Mouse (Mus musculus) brown adipose tissue, adult 24 weeks (tissue): Measurements from ENCODE around the gene Rnase4. TPM values are rescaled to one million over a fixed set of nuclear protein-coding genes. Genes with fewer than 3 reads are reported as not detected.

Experiments
- H3K27ac ChIP-seq: fragments of 200-500 bp; replicated peaks from 2 replicates; pipeline ENCODE4 v1.5.1; 2012; ENCODE audit warnings: low read depth, mild to moderate bottlenecking, low read length
- H3K4me1 ChIP-seq: fragments of 200-500 bp; 2 replicates; pipeline ENCODE4 v1.6.1; 2012; ENCODE audit warnings: low read length, mixed read lengths; ENCODE audit not compliant: control insufficient read depth, insufficient read depth, insufficient read length
- H3K4me3 ChIP-seq: fragments of 200-500 bp; 2 replicates; pipeline ENCODE4 v1.5.1; 2012; ENCODE audit warnings: low read depth, mild to moderate bottlenecking, low read length, moderate library complexity; ENCODE audit not compliant: insufficient read depth
- polyA plus RNA-seq: library from polyadenylated mRNA; stranded (reverse); fragments of >200 nt; gene quantifications from 2 replicates; pipeline ENCODE4 v1.2.4, GENCODE M21; 2012; ENCODE audit not compliant: missing spikeins, insufficient read depth, insufficient read length

Rnase4 gene
- polyA plus RNA-seq, 1 experiment = 78.8 TPM

DNA sequence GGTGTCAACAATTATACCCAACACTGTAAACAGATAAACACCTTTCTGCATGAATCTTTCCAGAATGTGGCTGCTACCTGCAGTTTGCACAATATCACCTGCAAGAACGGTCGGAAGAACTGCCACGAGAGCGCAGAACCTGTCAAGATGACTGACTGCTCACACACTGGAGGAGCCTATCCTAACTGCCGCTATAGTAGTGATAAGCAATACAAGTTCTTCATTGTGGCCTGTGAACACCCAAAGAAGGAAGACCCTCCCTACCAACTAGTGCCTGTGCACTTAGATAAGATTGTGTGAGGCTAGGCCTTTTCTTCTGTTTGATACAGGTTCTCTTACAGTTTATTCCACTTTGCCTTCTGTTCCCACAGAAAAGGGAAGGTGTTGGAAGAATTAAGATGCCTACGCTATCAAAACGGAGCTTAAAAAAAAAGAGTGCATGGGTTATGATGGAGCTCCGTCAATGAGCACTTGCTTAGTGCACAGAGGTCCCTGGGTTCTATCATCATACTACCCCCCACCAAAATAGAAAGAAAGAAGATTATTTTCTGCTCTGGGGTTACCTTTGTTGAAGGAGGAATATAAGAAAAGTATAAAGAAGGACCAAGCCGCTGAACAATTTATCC, 39.6 kb downstream of the Rnase4 start:
- Histone ChIP-seq H3K27ac (no peak overlapping the region), H3K4me3 (no peak overlapping the region)

DNA sequence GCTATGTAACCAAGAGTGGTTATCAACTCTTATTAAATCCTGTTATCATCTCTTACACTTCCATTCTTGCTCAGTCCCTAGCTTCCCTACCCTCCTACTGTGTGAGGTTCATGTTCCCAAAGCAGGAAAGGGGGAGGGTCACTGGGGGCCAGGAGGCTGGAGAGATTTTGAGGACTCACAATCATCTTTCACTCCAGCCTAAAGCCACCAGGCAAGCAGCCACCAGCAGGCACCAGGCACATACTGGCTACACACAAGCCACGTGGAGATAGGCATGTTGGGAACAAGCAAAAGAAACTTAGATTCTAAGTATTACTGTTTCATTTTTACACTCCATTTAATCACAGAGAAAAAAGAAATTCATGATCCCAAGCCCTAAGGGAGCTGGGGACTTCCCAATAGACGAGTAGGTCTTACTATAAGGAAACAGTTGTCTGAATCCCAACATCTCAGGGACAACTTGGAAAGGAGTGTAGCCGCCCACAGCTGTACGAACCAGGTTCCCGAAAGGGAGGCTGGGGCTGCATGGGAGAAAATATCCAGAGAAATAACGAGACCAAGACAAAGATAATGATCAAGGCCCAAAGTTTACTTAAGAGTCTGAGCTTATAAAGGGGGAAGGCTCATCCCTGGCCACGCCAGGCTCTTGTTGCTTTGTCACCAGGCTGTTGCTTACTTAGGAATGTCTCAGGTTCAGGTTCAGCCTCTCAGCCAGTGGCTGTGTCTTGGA, 40.4 kb downstream of the Rnase4 start:
- Histone ChIP-seq H3K4me1 (no peaks in the 10 kb centered on the region), H3K27ac (no peak overlapping the region), H3K4me3 (no peak overlapping the region)

More for the DNA sequence above, 39.6 kb downstream of the Rnase4 start:
- no peaks in the 10 kb centered on the region for H3K4me1 ChIP-seq

DNA sequence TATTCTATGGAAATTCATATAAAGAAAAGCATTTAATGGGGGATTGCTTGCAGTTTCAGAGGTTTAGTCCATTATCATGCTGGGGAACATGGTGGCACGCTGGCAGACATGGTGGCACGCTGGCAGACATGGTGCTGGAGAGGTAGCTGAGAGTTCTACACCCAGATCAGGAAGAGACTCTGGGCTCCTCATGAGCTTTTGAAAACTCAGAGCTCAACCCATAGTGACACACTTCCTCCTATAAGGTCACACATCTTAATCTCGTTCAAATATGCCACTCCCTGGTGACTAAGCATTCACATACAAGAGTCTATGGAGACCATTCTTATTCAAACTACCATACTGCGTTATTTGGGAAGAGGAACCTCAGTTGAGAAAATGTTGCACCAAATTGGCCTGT, 41.5 kb downstream of the Rnase4 start:
- Histone ChIP-seq H3K4me1 (no peaks in the 10 kb centered on the region), H3K4me3 (no peak overlapping the region), H3K27ac (no peak overlapping the region)

DNA sequence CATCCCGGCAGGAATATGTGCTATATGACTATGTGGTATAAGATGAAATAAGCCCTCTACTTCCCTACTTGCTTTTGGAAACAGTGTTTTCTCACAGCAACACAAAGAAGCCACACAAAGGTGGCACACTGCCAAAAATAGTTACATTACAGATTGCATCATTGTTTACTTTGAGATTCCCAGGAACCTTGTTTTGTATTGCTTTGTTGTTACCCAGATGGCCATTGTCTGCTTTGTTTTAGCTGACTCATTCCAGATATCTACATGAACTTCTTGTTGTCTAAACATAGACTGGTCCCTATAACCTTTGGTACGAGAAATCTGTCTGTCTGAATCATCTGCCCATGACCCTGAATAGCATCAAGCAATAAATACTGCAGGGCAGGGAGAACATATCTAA, 49.5 kb downstream of the Rnase4 start:
- no peaks in the 10 kb centered on the region for H3K4me1 ChIP-seq
- H3K27ac ChIP-seq = no peak overlapping the region
- H3K4me3 ChIP-seq = no peak overlapping the region

DNA sequence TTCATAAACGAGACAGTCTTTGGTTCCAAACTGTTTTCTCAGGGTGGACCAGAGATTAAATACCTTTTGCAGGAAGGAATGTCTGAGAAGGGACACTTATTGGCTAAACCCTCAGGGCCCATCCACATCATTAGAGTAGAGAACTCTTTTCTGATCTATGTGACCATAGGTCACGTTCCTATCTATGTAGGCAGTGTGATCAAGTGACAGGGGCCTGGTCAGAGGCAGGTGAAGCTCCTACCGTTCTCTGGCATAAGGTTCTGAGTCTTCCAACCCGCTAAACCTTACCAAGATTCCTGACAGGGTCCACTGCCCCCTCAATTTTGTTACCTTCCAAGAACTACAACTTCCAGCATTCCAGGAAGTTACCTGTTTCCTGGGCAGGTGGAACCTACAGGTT, 51.2 kb downstream of the Rnase4 start:
- no peak overlapping the region for H3K4me3 ChIP-seq
- H3K27ac ChIP-seq = no peak overlapping the region
- H3K4me1 ChIP-seq = no peaks in the 10 kb centered on the region

DNA sequence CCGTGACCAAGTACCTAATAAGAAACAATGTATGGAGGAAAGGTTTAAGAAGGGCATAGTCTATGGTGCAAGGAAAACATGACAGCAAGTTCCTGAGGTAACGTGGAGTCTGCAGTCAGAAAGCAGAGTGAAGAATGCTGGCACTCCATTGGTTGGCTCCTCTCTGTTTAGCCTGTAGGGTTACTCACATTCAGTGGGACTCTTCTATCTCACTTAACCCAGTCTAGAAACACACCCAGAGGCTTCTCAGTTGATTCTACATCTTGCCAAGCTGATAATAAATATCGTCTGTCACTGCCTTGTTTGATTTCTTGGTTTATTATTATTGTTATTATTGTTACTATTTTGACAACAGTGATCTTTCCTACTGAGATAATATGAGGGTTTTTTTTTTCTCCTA, 51.7 kb downstream of the Rnase4 start:
- Histone ChIP-seq H3K27ac (no peak overlapping the region), H3K4me3 (no peak overlapping the region), H3K4me1 (no peaks in the 10 kb centered on the region)

DNA sequence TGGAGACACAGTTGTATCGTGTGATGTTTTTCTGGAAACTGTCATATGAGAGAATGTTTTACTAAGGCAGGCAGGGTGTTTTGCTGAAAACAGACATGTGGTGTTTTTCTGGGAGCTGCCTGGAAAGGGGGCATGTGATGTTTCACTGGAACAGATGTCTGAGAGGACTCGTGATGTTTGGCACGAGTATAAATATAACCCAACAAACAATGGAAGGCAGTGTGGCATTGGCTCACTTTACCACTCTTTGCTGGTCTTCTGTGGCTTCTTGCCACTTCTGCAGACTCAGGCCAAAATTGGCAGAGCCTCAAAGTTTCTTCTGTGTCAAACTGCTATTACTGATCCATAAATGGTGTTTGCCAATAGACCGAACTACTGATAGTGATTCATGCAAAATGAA, 52.4 kb downstream of the Rnase4 start:
- no peaks in the 10 kb centered on the region for H3K4me1 ChIP-seq
- H3K4me3 ChIP-seq = no peak overlapping the region
- H3K27ac ChIP-seq = no peak overlapping the region

DNA sequence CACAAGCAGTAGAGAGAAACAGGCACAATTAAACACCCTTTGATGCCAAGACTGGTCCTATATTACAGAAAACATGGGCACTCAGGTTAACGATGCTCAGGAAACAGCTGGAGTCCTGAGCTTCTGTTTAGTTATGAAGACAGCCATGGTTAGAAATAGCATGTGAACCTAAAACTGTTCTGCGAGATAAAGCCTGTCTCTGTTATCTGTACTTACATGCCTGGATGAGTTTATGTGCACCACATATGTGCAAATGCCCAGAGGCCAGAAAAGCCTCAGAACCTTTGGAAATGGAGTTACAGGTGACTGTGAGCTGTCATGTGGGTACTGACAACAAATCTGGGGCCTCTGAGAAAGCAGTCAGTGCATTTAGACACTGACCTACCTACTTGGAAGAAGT, 53.1 kb downstream of the Rnase4 start:
- H3K4me1 ChIP-seq = no peaks in the 10 kb centered on the region
- no peak overlapping the region for H3K4me3 ChIP-seq
- no peak overlapping the region for H3K27ac ChIP-seq

DNA sequence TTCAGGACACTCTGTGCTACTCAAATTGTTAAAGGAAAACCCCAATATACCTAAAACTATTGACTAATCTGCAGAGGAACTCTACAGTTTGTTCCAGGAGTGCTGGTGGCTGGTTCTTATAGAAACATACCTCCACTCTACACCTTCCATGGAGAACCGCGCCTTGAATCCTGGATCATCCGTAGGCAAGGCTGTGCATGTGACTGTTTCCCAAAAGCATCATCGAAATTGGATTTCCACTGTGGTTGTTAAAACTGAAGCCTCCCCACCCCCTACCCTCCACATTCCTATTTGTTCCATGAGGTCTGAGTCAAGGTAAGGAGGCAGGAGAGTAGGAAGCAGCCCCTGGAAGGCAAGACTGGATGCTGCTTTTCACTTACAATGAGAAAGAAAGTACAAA, 53.6 kb downstream of the Rnase4 start:
- H3K27ac ChIP-seq = no peak overlapping the region
- H3K4me3 ChIP-seq = no peak overlapping the region
- no peaks in the 10 kb centered on the region for H3K4me1 ChIP-seq

DNA sequence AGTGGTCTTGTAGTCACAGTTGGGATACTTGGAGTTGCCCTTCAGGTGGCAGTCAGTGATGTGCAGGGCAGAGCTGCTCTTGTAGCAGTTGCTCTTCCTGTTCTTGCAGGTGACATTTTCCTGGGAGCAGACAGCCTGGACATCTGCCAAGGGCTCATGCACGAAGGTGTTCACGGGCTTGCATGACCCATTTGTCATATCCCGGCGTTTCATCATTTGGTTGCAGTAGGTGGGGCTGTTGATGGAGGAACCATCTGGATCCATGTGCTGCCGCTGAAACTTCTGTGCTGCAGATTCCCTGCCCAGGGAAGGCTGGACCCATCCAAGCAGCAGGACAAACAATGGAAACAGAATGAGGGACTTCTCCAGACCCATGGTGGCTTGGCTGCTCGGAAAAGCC, 54.6 kb downstream of the Rnase4 start:
- no peak overlapping the region for H3K27ac ChIP-seq
- no peaks in the 10 kb centered on the region for H3K4me1 ChIP-seq
- H3K4me3 ChIP-seq = no peak overlapping the region

DNA sequence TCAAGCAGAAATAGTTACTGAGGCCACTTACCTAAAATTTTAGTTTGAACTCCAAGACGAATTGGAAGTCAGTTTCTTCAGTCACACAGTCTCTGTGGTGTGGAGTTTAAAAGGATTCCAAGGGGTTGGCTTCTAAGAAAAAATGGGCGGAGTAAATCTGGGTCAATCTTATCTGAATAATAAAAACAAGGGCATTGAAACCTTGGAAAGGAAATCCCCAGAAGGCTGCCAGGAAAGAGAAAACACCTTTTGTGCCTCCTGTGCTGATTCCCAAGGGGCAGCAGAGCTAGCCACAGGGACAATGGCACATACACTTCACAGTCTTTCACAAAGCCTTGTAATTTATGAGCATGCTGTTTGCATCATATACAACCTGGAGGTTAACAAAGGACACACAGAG, 55.8 kb downstream of the Rnase4 start, which contains the start of gene Rnase1:
Rnase1 (minus strand) TSS at position 101 of the 400 bp plus-strand sequence.
- Histone ChIP-seq H3K4me3 (no peak within 1 kb of the TSS), H3K4me1 (no peaks in the 10 kb centered on the region), H3K27ac (no peak within 1 kb of the TSS)

DNA sequence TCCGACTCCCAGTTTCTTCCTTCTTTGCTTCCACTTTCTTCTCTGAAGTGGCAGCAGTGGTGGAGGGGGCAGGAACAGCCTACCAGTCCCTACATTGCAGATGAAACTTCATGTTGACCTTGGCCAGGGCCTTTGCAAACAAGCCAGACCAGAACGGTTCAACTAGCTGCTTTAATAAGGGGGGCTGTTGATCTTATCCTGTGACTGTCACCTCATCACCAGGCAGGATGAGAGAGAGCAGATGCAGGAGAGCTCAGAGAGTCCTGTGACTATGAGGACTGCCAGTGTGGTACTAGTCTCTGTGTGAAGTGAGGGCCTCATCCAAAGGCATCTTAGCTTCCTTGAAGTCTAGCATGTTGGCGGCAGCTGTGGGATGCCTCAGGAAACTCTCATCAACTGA, 57.1 kb downstream of the Rnase4 start:
- Histone ChIP-seq H3K4me3 (no peak overlapping the region), H3K4me1 (no peaks in the 10 kb centered on the region), H3K27ac (no peak overlapping the region)

DNA sequence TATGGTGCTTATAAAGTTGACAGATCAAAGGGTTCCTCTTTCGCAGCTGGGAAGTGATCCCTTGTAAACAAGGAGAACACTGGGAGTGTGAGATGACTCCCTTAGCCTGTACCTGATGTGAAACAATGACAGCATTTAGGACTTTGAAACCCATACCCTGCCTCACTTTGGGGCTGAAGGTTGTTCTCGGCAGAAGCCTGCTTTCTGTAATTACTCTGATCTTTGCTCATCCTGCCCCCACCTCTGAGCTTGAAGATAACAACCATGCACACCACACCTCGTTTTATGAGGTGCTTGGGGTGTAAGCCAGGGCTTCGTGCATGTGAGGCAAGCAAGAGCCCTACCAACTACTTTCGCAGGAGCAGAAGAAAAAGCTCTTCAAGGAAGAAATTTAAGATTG, 58.3 kb downstream of the Rnase4 start:
- no peak overlapping the region for H3K27ac ChIP-seq
- no peaks in the 10 kb centered on the region for H3K4me1 ChIP-seq
- H3K4me3 ChIP-seq = no peak overlapping the region

DNA sequence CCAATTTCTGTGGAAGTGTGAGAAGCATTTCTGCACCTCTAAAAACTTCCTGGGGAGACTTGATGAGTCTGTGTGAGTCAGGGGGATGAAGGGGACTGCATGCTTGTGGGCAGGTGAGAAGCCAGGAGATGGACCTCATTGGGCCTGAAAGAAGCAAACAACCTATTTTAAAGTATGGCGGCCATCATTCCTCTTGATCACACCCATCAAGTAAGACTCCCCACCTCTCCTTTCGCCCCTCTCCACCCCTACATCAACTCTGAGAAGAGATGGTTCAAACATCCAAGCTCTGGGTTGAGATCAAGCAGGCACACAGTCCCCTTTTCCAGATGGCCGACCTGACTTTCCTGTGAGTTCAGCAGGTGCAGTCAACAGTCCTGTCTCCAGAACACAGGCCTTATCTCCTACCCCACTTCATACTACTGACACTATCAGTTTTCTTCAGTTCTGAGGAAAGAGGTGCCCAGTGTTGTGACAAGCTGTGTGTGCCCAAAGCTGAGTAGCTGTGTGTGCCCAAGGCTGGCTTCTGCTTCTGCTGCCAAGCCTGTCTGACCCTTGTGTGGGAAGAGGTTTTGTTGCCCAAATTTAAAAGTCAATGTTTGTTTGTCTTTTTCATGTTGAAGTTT, 59.4 kb downstream of the Rnase4 start:
- no peak overlapping the region for H3K4me3 ChIP-seq
- H3K4me1 ChIP-seq = no peaks in the 10 kb centered on the region

DNA sequence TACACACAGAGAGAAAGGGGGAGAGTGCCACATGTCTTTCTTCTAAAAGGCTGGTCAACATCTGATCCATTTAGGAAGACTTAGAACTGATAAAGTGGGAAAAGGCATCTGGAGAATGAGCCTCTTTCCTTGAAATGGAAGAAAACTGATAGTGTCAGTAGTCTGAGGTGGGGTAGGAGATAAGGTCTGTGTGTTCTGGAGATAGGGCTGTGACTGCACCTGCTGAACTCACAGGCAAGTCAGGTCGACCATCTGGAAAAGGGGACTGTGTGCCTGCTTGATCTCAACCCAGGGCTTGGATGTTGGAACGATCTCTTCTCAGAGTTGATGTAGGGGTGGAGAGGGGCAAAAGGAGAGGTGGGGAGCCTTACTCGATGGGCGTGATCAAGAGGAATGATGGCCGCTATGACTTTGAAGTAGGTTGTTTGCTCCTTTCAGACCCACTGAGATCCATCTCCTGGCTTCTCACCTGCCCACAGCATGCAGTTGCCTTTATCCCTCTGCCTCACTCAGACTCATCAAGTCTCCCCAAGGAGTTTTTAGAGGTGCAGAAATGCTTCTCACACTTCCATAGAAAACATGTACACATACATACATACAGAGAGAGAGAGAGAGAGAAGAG, 61.5 kb downstream of the Rnase4 start:
- H3K27ac ChIP-seq = no peak overlapping the region
- no peak overlapping the region for H3K4me3 ChIP-seq
- no peaks in the 10 kb centered on the region for H3K4me1 ChIP-seq

More for the DNA sequence above, 59.4 kb downstream of the Rnase4 start:
- H3K27ac ChIP-seq = no peak overlapping the region
